Mouse (Mus musculus) lung, postnatal 0 days (tissue): Measurements from ENCODE around the gene Tmem200a. TPM values are rescaled to one million over a fixed set of nuclear protein-coding genes. Genes with fewer than 3 reads are reported as not detected.

Experiments
- ATAC-seq: fragments of 200-750 bp; cut with Nextera tagmentation; 2 replicates; pipeline ENCODE4 v1.8.0; 2017; ENCODE audit warnings: moderate library complexity
- DNase-seq: peaks from one replicate; pipeline ENCODE4 v3.0.0-alpha.2; 2016; ENCODE audit warnings: low spot score
- H3K27ac ChIP-seq: fragments of 300-500 bp; sonication (generic); 2 replicates; pipeline ENCODE4 v1.5.1; 2014; ENCODE audit warnings: antibody characterized with exemption, mild to moderate bottlenecking, low read length, mixed read lengths
- H3K27me3 ChIP-seq: fragments of 300-500 bp; sonication (generic); replicated peaks from 2 replicates; pipeline ENCODE4 v1.6.1; 2014; ENCODE audit warnings: low read length, mixed read lengths; ENCODE audit not compliant: insufficient read depth
- H3K36me3 ChIP-seq: fragments of 300-500 bp; sonication (generic); 2 replicates; pipeline ENCODE4 v1.6.1; 2014; ENCODE audit warnings: low read length, mixed read lengths; ENCODE audit not compliant: insufficient read depth
- H3K4me1 ChIP-seq: fragments of 300-500 bp; sonication (generic); 2 replicates; pipeline ENCODE4 v1.6.1; 2014; ENCODE audit warnings: antibody characterized with exemption, low read depth, low read length, mixed read lengths; ENCODE audit not compliant: insufficient read depth
- H3K4me2 ChIP-seq: fragments of 300-500 bp; sonication (generic); replicated peaks from 2 replicates; pipeline ENCODE4 v1.6.1; 2014; ENCODE audit warnings: low read depth, mild to moderate bottlenecking, low read length, moderate library complexity, mixed read lengths
- H3K4me3 ChIP-seq: fragments of 300-500 bp; sonication (generic); 2 replicates; pipeline ENCODE4 v1.5.1; 2014; ENCODE audit warnings: low read depth, low read length
- H3K9ac ChIP-seq: fragments of 300-500 bp; sonication (generic); replicated peaks from 2 replicates; pipeline ENCODE4 v1.6.1; 2014; ENCODE audit warnings: low read depth, mild to moderate bottlenecking
- H3K9me3 ChIP-seq: fragments of 300-500 bp; sonication (generic); 2 replicates; pipeline ENCODE4 v1.6.1; 2016; ENCODE audit warnings: low read length, mixed read lengths
- CTCF ChIP-seq: IDR thresholded peaks from 2 replicates; pipeline ENCODE4 v1.5.1; 2016; ENCODE audit warnings: antibody characterized with exemption, mild to moderate bottlenecking
- EP300 ChIP-seq: IDR thresholded peaks from 2 replicates; pipeline ENCODE4 v1.6.1; 2016; ENCODE audit warnings: antibody characterized with exemption, mild to moderate bottlenecking, control low read depth
- whole genome bisulfite sequencing: fragments of 180-500 bp; shearing (Covaris S2); extraction: QIAGEN DNeasy Blood & Tissue Kit; methylation state at CpG from one replicate; pipeline ENCODE4 v1.1.7; 2014; 5-methylcytosine and 5-hydroxymethylcytosine counted together
- polyA plus RNA-seq: library from polyadenylated mRNA; unstranded; fragments of >200 nt; fragmentation: Nextera tagmentation; extraction: Ambion mirVana; gene quantifications from 2 replicates; pipeline ENCODE4 v1.2.1, GENCODE M21; 2015

Gene Tmem200a
- polyA plus RNA-seq, 1 experiment from 2014 or later: 2.9 TPM

DNA sequence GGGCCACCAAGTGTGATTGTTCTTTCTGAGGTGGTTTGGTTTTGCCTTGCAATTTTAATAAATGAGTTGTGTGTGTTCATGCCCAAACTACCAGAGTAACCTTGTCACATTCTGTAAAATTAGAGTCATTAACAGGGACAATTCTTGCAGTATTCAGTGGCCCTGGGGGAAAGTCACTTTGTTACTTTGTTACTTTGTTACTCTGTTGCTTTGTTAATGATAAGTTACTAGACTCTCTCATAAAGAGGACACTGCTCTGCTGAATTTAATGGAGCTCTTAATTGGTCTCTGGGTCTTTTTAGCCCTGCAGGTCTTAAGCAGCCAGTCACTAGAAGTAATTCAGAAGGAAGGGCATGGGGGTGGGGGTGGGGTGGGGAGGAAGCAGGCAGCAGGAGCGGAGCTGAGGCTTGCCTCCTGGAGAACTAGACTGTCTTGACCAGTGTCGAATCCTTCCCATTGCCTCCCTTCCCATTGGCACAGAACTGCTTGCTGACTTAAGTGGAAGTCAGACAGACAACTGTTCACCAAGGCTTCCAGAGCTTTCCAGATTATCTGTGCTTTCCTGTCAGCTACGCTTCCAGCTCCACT lies 124.1 kb downstream of the Tmem200a start:
- H3K27me3 ChIP-seq: no peaks in the 10 kb centered on the region
- no peaks in the 10 kb centered on the region for H3K9me3 ChIP-seq
- H3K4me3 ChIP-seq: no peak overlapping the region
- no peak overlapping the region for H3K4me2 ChIP-seq
- DNase-seq (no peak), ATAC-seq (no peak)
- no peak overlapping the region for H3K27ac ChIP-seq
- H3K4me1 ChIP-seq: no peaks in the 10 kb centered on the region
- H3K9ac ChIP-seq: no peak overlapping the region
- 64% methylated on average over 3 of the region's 3 CpGs for WGBS
- TF ChIP-seq CTCF: no peak
- no peak for TF ChIP-seq EP300
- no peaks in the 10 kb centered on the region for H3K36me3 ChIP-seq

DNA sequence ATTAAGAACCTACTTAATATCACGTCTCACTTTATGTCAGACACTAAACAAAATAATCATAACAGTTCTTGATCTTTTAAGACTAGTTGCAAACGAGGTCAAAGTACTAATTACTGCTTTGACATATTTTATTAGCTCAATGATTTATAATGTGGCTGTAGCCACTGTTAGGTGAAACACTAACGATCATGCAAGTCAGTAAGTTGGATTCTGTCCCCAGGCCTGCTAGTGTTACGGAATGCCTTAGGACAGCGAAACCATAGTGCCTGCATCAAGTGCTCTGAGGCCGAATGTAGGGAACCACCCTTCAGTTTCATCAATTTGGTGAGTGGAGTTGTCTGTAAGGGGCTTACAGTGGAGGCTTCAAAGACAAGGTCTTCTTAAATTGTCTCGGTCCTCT lies 126.0 kb downstream of the Tmem200a start:
- no peaks in the 10 kb centered on the region for H3K4me1 ChIP-seq
- no peaks in the 10 kb centered on the region for H3K27me3 ChIP-seq
- TF ChIP-seq CTCF (no peak), EP300 (no peak)
- DNase-seq: no peak
- no peaks in the 10 kb centered on the region for H3K36me3 ChIP-seq
- H3K4me2 ChIP-seq: no peak overlapping the region
- no peak overlapping the region for H3K4me3 ChIP-seq
- H3K27ac ChIP-seq: no peak overlapping the region
- H3K9me3 ChIP-seq: no peaks in the 10 kb centered on the region
- WGBS: 53% methylated on average over 7 of the region's 7 CpGs
- no peak overlapping the region for H3K9ac ChIP-seq
- no peak for ATAC-seq

DNA sequence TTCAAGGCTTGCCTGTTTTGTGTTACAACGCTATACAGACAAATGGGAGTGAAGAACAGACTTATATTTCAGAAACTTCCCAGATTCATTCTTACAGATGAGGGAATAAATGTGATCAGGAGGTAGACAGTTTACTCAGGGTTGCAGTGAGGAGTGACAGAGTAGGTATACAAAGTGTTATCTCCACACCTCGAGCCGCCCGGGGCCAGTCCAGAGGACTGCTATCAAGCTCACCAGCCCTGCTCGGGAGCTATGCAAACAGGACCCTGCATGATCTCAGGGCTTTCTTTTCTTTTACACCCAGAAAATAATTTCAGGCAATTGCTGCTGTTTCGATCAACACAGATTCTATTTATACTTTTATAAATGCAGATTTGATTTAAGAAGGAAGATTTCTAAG lies 126.7 kb downstream of the Tmem200a start:
- no peak overlapping the region for H3K4me3 ChIP-seq
- H3K9ac ChIP-seq: no peak overlapping the region
- H3K9me3 ChIP-seq: no peaks in the 10 kb centered on the region
- TF ChIP-seq CTCF: no peak
- no peak for TF ChIP-seq EP300
- H3K4me2 ChIP-seq: no peak overlapping the region
- DNase-seq (no peak), ATAC-seq (no peak)
- WGBS: 36% methylated on average over 6 of the region's 6 CpGs
- no peaks in the 10 kb centered on the region for H3K4me1 ChIP-seq
- H3K36me3 ChIP-seq: no peaks in the 10 kb centered on the region
- no peaks in the 10 kb centered on the region for H3K27me3 ChIP-seq
- no peak overlapping the region for H3K27ac ChIP-seq

DNA sequence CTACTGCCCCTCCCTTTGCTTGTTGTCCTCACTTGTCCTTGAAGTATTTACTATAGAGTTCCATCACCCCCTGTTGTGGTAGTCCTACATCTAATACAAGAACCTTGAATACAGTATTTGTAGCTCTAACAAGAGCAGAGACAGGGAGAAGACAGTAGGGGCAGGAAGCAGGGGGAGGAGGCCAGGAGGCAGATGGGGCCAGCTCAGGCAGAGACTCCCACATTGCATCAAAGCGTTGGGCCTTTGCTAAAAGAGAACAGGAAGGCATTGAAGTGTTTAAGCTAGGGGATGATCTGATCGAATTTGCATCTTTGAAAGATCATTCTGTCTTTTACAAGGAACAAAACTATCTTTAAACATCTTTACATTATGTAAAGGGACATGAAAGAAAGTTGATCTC lies 133.0 kb downstream of the Tmem200a start:
- no peak for TF ChIP-seq EP300
- no peak for TF ChIP-seq CTCF
- no peak overlapping the region for H3K4me3 ChIP-seq
- no peak overlapping the region for H3K9ac ChIP-seq
- no peak overlapping the region for H3K4me2 ChIP-seq
- ATAC-seq (no peak), DNase-seq (no peak)
- H3K9me3 ChIP-seq: no peaks in the 10 kb centered on the region
- no peaks in the 10 kb centered on the region for H3K4me1 ChIP-seq
- no peaks in the 10 kb centered on the region for H3K27me3 ChIP-seq
- no peak overlapping the region for H3K27ac ChIP-seq
- no peaks in the 10 kb centered on the region for H3K36me3 ChIP-seq
- 61% methylated on average over 2 of the region's 2 CpGs for WGBS

DNA sequence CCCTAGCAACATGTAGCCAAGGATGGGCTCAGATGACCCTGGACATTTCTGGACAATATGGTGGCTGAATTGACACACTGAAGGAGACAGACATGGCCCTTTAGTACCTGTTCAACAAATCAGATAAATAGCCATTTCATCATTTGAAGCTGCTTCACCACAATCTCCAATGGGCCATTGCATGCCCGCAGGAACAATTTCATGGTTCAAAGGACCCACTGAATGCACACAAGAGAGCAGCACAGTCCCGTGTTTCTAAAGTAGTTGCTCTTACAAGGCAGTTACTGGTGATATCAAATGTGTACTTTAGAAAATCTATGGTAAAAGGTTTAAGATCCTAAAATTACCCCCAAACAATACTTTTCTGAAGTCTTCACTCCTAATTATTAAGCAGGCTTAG lies 134.2 kb downstream of the Tmem200a start:
- H3K36me3 ChIP-seq: no peaks in the 10 kb centered on the region

DNA sequence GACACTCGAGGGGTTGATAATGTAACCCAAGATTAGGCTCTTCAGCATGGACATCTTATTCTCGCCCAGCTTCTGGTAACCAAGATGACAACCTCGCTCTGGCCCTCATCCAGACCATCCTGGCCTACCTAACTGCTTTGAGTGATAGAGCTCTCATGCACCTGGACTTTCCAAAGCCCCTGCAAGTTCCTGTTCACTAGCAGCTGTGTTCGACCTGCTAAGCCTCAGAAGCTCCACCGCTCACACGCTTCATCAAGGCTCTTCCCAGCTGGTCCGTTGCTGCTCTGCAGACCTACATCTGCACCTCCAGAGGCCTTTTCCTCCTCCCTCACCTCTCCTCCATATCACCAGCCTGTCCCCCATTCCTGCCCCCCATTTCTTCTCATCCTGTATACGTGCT lies 147.1 kb downstream of the Tmem200a start:
- Histone ChIP-seq H3K27ac (no peak overlapping the region), H3K9me3 (no peaks in the 10 kb centered on the region), H3K4me2 (no peak overlapping the region), H3K27me3 (no peaks in the 10 kb centered on the region), H3K4me1 (no peaks in the 10 kb centered on the region), H3K9ac (no peak overlapping the region), H3K36me3 (no peaks in the 10 kb centered on the region), H3K4me3 (no peak overlapping the region)
- ATAC-seq (no peak), DNase-seq (no peak)
- 77% methylated on average over 8 of the region's 8 CpGs for WGBS
- no peak for TF ChIP-seq EP300
- no peak for TF ChIP-seq CTCF

More for the DNA sequence above, 134.2 kb downstream of the Tmem200a start:
- Histone ChIP-seq H3K9me3 (no peaks in the 10 kb centered on the region), H3K4me3 (no peak overlapping the region), H3K4me2 (no peak overlapping the region), H3K4me1 (no peaks in the 10 kb centered on the region), H3K27ac (no peak overlapping the region), H3K9ac (no peak overlapping the region), H3K27me3 (no peaks in the 10 kb centered on the region)
- DNase-seq (no peak), ATAC-seq (no peak)
- 76% methylated on average over 2 of the region's 2 CpGs for WGBS
- no peak for TF ChIP-seq EP300
- no peak for TF ChIP-seq CTCF
